Mouse (Mus musculus): ENCODE results near the gene Bglap2.
"Not testable (repeated sequence)": the region's sequence is repeated elsewhere in the genome, so short reads cannot be mapped to it uniquely, and the experiment has no call there.

Bglap2 gene

DNA sequence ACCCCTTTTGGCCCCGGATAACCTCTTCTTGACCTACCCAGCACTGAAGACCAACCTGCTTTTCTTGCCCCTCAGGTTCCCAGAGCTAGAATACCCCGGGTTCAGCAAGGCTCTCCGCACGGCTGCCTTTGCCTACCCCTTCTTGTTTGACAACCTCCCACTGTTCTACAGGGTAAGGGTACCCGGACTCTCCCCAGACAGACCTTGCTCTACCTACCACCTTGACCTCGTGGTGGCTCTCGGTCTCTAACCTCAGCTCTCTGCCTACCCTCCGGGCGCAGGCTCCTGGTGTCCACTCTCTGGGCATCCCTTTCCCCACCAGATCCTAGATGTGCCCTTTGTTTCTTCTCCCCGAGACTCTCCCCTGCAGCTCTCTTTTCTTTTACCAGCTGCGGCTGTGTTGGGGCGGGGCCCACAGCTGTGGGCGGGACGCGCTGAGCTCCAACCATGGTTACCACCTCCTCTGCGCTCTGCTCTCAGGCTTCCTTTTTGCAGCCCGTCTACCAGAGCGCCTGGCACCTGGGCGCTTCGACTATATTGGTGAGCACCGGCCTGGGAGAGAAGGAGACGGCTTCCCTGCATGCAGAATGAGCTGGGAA, 11.6 kb downstream of the Bglap2 start:
- POLR2A ChIA-PET = interaction anchor here in 3 of 4 experiments (2.2 to 28.0 kb wide), 4 partner anchors 13 to 31 kb away, joined by 5 to 943 read pairs (median 234); partner anchors contain the start of genes Smg5 (in 3 of the 3) and Tmem79 (in 3 of the 3)

GRCm38 (mm10) chr3:88365705-88366361, 12.7 kb downstream of the Bglap2 start:
- POLR2A ChIA-PET = interaction anchor here (0.5 to 28.0 kb wide), 12 partner anchors 9 to 187 kb away, joined by 3 to 943 read pairs (median 5); partner anchors contain the start of genes Smg5 (in 4 of the 4), Tmem79 (in 4 of the 4), Lamtor2 (in 1 of the 4) and Pmf1 (in 1 of the 4)

More for the DNA sequence above, 11.6 kb downstream of the Bglap2 start:
- CTCF ChIA-PET = not testable (repeated sequence)

DNA sequence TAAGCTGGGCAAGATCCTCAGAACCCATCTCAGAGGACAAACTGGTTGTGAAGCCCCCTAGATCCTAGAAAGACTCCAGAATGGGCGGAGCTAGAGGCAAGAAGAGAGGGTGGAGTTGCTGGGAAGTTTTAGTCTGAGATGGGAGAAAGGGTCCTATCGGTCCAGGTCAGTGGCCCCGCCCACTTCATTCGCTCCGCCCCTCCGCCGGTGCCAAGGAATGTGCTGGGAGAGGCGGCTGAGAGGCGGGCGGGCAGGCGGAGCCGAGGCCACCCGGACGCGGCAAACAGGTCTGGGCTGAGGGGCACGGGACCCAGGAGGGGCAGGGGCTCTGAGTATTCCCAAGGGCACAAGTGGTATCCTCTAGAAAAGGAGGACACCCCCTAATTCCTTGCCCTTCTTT, 14.2 kb downstream of the Bglap2 start, which contains the start of gene Paqr6:
Paqr6 (plus strand) TSS at position 248 of the 400 bp plus-strand sequence.
- POLR2A ChIA-PET = interaction anchor here in 3 of 4 experiments (0.6 to 28.0 kb wide), 16 partner anchors 10 to 1231 kb away, joined by 3 to 943 read pairs (median 3); partner anchors contain the start of genes Smg5 (in 3 of the 3), Tmem79 (in 3 of the 3), Cct3 (in 1 of the 3) and Pmf1 (in 1 of the 3)
- CTCF ChIA-PET = interaction anchor here in 2 of 4 experiments (0.6 to 1.2 kb wide), 3 partner anchors 43 to 1432 kb away, joined by 3 to 6 read pairs (median 6); no protein-coding TSS in a partner anchor

More at GRCm38 (mm10) chr3:88365705-88366361, 12.7 kb downstream of the Bglap2 start:
- CTCF ChIA-PET = interaction anchor here in 2 of 4 experiments (0.6 to 1.5 kb wide), 5 partner anchors 26 to 144 kb away, joined by 3 to 9 read pairs (median 3); partner anchors contain the start of gene Lmna (in 1 of the 2)

DNA sequence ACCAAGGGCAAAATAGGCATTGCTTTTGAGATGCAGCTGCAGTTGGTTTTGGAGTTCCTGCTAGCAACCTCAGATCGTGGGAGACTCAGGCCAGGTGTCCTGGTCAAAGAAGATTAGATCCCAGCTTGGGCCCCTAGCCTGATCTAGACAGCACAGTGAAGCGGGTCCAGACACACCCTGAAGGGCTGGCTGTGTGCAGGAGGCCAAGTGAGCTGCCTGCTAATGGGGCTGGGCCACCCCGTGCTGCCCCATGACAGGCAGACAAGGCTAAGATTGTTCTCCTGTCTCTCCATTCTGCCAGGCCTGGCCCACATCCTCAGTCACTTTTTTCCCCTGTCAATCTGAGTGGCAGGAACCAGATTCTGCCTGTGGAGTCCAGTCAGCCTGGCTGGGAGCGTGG, 14.8 kb downstream of the Bglap2 start:
- CTCF ChIA-PET = interaction anchor here in 2 of 4 experiments (0.6 to 1.2 kb wide), 3 partner anchors 44 to 1433 kb away, joined by 3 to 6 read pairs (median 6); no protein-coding TSS in a partner anchor
- POLR2A ChIA-PET = interaction anchor here in 3 of 4 experiments (0.5 to 28.0 kb wide), 16 partner anchors 9 to 212 kb away, joined by 3 to 943 read pairs (median 3); partner anchors contain the start of genes Smg5 (in 3 of the 3), Tmem79 (in 3 of the 3), Cct3 (in 1 of the 3) and Pmf1 (in 1 of the 3)

- CTCF ChIA-PET = interaction anchor here in 1 of 4 experiments (1.3 kb wide), 1 partner anchor 115 kb away, joined by 3 read pairs; no protein-coding TSS in a partner anchor
Observed at GRCm38 (mm10) chr3:88361612-88362313, 16.7 kb downstream of the Bglap2 start.

DNA sequence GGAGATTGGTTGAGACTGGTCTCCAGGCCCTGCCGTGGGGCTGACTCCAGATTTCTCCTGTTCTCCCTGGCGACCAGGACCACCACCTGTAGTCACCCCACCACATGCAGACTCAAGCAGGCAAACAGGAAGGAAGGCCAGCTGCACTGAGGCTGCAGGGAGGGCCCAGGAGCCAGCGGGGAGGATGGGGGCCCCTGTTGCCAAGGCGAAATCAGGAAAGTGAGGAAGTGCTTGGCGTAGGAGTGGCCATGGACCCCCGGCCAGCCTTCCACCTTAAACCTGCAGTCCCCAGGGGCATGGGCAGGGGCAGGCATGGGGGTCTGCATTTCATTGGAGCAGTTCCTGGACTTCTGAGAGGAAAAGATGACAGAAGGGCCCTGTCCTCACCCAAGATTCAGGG, 17.4 kb downstream of the Bglap2 start:
- CTCF ChIA-PET = interaction anchor here in 1 of 4 experiments (1.3 kb wide), 1 partner anchor 115 kb away, joined by 3 read pairs; no protein-coding TSS in a partner anchor
- POLR2A ChIA-PET = interaction anchor here (1.0 to 32.7 kb wide), 14 partner anchors 9 to 77 kb away, joined by 3 to 943 read pairs (median 5); partner anchors contain the start of genes Smg5 (in 3 of the 4), Tmem79 (in 3 of the 4), Pmf1 (in 2 of the 4) and Cct3 (in 1 of the 4)

More at GRCm38 (mm10) chr3:88361612-88362313, 16.7 kb downstream of the Bglap2 start:
- POLR2A ChIA-PET = interaction anchor here (0.5 to 32.7 kb wide), 9 partner anchors 19 to 842 kb away, joined by 3 to 943 read pairs (median 5); partner anchors contain the start of genes Smg5 (in 3 of the 4), Tmem79 (in 3 of the 4), Glmp (in 1 of the 4) and Pmf1 (in 1 of the 4)

GRCm38 (mm10) chr3:88359989-88360388, 18.5 kb downstream of the Bglap2 start:
- CTCF ChIA-PET = interaction anchor here in 3 of 4 experiments (0.6 to 1.8 kb wide), 6 partner anchors 31 to 439 kb away, joined by 3 to 5 read pairs (median 3); no protein-coding TSS in a partner anchor

DNA sequence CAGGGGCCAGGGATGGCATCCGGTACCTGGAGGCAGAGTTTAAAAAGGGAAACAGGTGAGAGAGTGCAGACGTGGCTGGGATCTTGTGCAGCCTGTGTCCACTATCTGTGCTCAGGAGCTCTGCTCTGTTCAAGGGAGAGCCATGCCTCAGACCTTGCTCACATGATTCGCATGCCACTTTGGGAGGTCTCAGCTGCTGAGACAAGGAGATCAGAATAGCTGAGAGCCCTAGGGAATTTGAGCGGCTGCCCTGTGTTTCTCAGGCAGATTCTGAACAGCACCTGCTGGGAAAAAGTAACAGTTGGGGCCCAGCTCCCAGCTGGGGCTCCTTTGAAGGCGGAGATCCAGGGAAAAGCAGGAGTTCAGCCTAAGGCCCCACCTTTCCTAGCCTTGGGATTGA, 18.9 kb downstream of the Bglap2 start:
- ChIA-PET CTCF (interaction anchor here in 2 of 4 experiments (0.7 to 1.8 kb wide), 4 partner anchors 47 to 108 kb away, joined by 3 to 5 read pairs (median 4); no protein-coding TSS in a partner anchor), POLR2A (interaction anchor here (0.9 to 32.7 kb wide), 16 partner anchors 9 to 325 kb away, joined by 3 to 943 read pairs (median 5); partner anchors contain the start of genes Smg5 (in 3 of the 4), Tmem79 (in 3 of the 4), Cct3 (in 1 of the 4) and Glmp (in 1 of the 4))

More at GRCm38 (mm10) chr3:88359989-88360388, 18.5 kb downstream of the Bglap2 start:
- POLR2A ChIA-PET = interaction anchor here (0.7 to 32.7 kb wide), 22 partner anchors 8 to 325 kb away, joined by 3 to 943 read pairs (median 4); partner anchors contain the start of genes Smg5 (in 3 of the 4), Tmem79 (in 3 of the 4), Cct3 (in 2 of the 4) and Pmf1 (in 2 of the 4)

- CTCF ChIA-PET = interaction anchor here in 2 of 4 experiments (0.7 to 0.8 kb wide), 2 partner anchors 129 to 173 kb away, joined by 3 read pairs; no protein-coding TSS in a partner anchor
- POLR2A ChIA-PET = interaction anchor here (0.8 to 32.7 kb wide), 11 partner anchors 1 to 58 kb away, joined by 3 to 943 read pairs (median 6); partner anchors contain the start of genes Smg5 (in 2 of the 4), Tmem79 (in 2 of the 4), Cct3 (in 1 of the 4) and Glmp (in 1 of the 4)
Observed at GRCm38 (mm10) chr3:88354396-88355165, 23.9 kb downstream of the Bglap2 start.

DNA sequence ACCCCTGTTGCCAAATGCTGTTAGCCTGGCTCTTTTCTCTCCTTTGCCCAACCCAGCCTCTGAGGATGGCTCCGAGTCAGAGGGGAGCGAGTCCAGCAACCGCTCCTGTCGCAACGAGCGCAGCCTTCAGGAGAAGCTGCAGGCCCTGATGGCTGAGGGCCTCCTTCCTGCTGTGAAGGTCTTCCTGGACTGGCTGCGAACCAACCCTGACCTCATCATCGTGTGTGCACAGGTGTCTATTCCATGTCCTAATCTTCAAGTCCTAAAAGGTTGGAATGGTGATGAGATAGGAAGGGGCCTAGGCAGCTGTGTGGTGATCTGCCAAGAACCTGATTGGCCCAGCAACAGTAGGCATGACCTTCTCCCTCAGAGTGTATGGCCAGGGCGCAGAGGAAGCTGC, 25.6 kb downstream of the Bglap2 start:
- POLR2A ChIA-PET = interaction anchor here (1.0 to 32.7 kb wide), 13 partner anchors 1 to 57 kb away, joined by 3 to 943 read pairs (median 6); partner anchors contain the start of genes Smg5 (in 3 of the 4), Tmem79 (in 3 of the 4), Cct3 (in 1 of the 4) and Glmp (in 1 of the 4)
- CTCF ChIA-PET = no interaction called here

- CTCF ChIA-PET = no interaction called here
Observed at GRCm38 (mm10) chr3:88350732-88351131, 27.8 kb downstream of the Bglap2 start.

GRCm38 (mm10) chr3:88339006-88339405, 39.5 kb downstream of the Bglap2 start:
- ChIA-PET POLR2A (interaction anchor here (0.6 to 32.7 kb wide), 34 partner anchors 9 to 551 kb away, joined by 3 to 943 read pairs (median 6); partner anchors contain the start of genes Cct3 (in 3 of the 4), Tsacc (in 3 of the 4), Glmp (in 2 of the 4) and Paqr6 (in 2 of the 4)), CTCF (interaction anchor here in 1 of 4 experiments (1.0 kb wide), 1 partner anchor 27 kb away, joined by 3 read pairs; no protein-coding TSS in a partner anchor)

More at GRCm38 (mm10) chr3:88350732-88351131, 27.8 kb downstream of the Bglap2 start:
- POLR2A ChIA-PET = interaction anchor here in 3 of 4 experiments (1.1 to 32.7 kb wide), 7 partner anchors 3 to 74 kb away, joined by 3 to 943 read pairs (median 456); partner anchors contain the start of genes Smg5 (in 3 of the 3), Tmem79 (in 3 of the 3), Glmp (in 1 of the 3) and Paqr6 (in 1 of the 3)

DNA sequence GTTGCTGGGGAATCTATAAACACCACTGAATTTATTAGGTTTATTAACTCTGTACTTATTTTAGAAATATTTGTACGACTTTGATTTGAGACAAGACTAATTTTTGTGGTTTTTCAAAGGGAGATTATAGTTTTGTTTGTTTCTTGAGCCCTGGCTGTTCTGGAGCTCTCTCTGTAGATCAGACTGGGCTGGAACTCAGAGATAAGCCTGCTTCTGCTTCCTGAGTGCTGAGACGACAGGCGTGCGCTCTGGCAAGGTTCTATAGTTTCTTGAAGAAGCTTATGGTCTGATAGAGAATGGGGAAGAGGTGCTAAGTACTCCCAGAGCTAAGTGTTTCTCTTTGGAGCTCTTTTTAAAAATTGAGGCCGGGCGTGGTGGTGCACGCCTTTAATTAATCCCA, 40.2 kb downstream of the Bglap2 start:
- ChIA-PET CTCF (interaction anchor here in 1 of 4 experiments (0.7 kb wide), 1 partner anchor 1560 kb away, joined by 3 read pairs; no protein-coding TSS in a partner anchor), POLR2A (interaction anchor here (0.6 to 32.7 kb wide), 37 partner anchors 8 to 612 kb away, joined by 3 to 943 read pairs (median 8); partner anchors contain the start of genes Cct3 (in 2 of the 4), Glmp (in 2 of the 4), Paqr6 (in 2 of the 4) and Pmf1 (in 2 of the 4))

GRCm38 (mm10) chr3:88337367-88338020, 41.0 kb downstream of the Bglap2 start:
- ChIA-PET POLR2A (interaction anchor here (0.5 to 32.7 kb wide), 67 partner anchors 9 to 471 kb away, joined by 3 to 943 read pairs (median 8); partner anchors contain the start of genes Glmp (in 4 of the 4), Cct3 (in 3 of the 4), Tsacc (in 3 of the 4) and Lmna (in 2 of the 4)), CTCF (interaction anchor here in 2 of 4 experiments (0.6 to 2.0 kb wide), 2 partner anchors 139 to 1348 kb away, joined by 6 read pairs; no protein-coding TSS in a partner anchor)
